Mouse (Mus musculus): ENCODE measurements around the gene Zfp867. TPM values are rescaled to one million over a fixed set of nuclear protein-coding genes. Genes with fewer than 3 reads are reported as not detected.

Gene Zfp867
- total RNA-seq, 1 experiment, result 5.9 TPM

DNA sequence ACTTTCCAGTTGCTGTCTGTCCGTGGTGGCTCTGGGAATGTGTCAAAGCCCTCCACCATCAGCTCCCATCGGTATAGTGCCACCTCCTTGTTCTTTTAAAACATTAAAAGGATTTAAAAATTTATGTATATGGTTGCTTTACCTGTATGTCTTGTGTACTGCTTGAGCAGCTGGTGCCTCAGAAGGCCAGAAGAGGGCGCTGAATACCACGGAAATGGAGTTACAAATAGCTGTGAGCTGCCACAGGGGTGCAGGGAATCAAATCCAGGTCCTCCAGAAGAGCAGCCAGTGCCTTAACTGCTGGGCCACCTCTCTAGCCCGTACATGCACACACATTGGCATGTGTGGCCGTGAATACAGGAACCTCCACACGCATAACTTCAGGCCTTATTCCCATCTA lies 25.5 kb upstream of the Zfp867 start:
- TF ChIP-seq CHD2 (IDR thresholded peaks at IDR 0.05; ENCODE audit: low read depth, low read length) (no peak), MAFK (IDR thresholded peaks at IDR 0.05; ENCODE audit: insufficient read depth, low read depth, low read length) (no peak), HCFC1 (IDR thresholded peaks at IDR 0.05; ENCODE audit: borderline replicate concordance, insufficient read depth, low read length) (no peak), ZNF384 (IDR thresholded peaks at IDR 0.05; ENCODE audit: low read depth, low read length) (no peak), ZC3H11A (IDR thresholded peaks at IDR 0.05; ENCODE audit: borderline replicate concordance, low read depth, low read length) (no peak)
- no peaks in the 10 kb centered on the region for H3K9me3 ChIP-seq (ENCODE audit: control insufficient read depth, insufficient read depth, low read depth, low read length)
- DNase-seq (ENCODE audit: low read depth, low spot score), result no peak
- H3K9ac ChIP-seq (ENCODE audit: insufficient read depth, low read depth, low read length, poor library complexity, severe bottlenecking), result no peak overlapping the region
- H3K27ac ChIP-seq (ENCODE audit: insufficient read depth, low read depth, low read length, poor library complexity, severe bottlenecking), result no peak overlapping the region
- in situ Hi-C loops (cut with MboI; ENCODE audit: low sequenced_read_pairs in 2 of 2, unreplicated experiment in 2 of 2), result no loop called here
- H3K4me3 ChIP-seq (ENCODE audit: insufficient read depth in 1 of 2, low read depth in 1 of 2, low read length in 2 of 2, poor library complexity in 1 of 2, severe bottlenecking in 1 of 2), result no peak overlapping the region
- peaks cover 73% of the 10 kb centered on the region for H3K36me3 ChIP-seq (ENCODE audit: control insufficient read depth, insufficient read depth, low read length, poor library complexity, severe bottlenecking)
- no peaks in the 10 kb centered on the region for H3K4me1 ChIP-seq (ENCODE audit: control insufficient read depth in 2 of 2, insufficient read depth in 2 of 2, low read length in 2 of 2, poor library complexity in 1 of 2)

DNA sequence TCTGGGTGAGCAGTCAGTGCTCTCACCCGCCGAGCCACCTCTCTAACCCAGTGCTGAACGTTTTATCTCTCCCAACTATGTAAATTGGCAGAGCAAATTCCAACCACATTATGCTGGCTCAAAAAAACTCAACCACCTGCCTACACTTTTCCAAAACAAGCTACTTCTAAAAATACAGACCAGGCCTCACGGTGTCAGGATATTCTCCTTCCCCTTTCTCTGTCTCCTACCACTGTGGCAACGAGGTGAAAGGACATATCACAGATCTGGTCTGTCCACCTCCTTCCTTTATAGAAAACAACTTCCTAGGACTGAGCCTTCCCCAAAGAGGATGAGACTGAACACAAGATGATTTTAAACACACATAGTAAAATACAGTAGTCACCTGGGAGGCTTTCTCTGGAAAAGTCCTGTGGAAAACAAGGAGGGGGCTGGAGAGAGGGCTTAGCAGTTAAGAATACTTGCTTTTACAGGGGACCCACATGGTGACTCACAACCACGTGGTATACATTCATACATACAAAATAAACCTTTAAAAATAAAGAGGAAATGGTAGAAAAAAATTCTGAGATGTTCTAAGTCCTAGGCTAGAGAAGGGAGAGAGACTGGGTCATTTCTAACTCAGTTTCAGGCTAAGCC lies 24.5 kb upstream of the Zfp867 start:
- no peaks in the 10 kb centered on the region for H3K9me3 ChIP-seq (ENCODE audit: control insufficient read depth, insufficient read depth, low read depth, low read length)
- DNase-seq (ENCODE audit: low read depth, low spot score), result no peak
- H3K36me3 ChIP-seq (ENCODE audit: control insufficient read depth, insufficient read depth, low read length, poor library complexity, severe bottlenecking), result peaks cover 73% of the 10 kb centered on the region
- no peaks in the 10 kb centered on the region for H3K4me1 ChIP-seq (ENCODE audit: control insufficient read depth in 2 of 2, insufficient read depth in 2 of 2, low read length in 2 of 2, poor library complexity in 1 of 2)
- no peak overlapping the region for H3K27ac ChIP-seq (ENCODE audit: insufficient read depth, low read depth, low read length, poor library complexity, severe bottlenecking)
- no peak overlapping the region for H3K9ac ChIP-seq (ENCODE audit: insufficient read depth, low read depth, low read length, poor library complexity, severe bottlenecking)
- no peak for TF ChIP-seq CHD2 (IDR thresholded peaks at IDR 0.05; ENCODE audit: low read depth, low read length)
- no peak for TF ChIP-seq ZNF384 (IDR thresholded peaks at IDR 0.05; ENCODE audit: low read depth, low read length)
- no peak for TF ChIP-seq MAFK (IDR thresholded peaks at IDR 0.05; ENCODE audit: insufficient read depth, low read depth, low read length)
- no peak for TF ChIP-seq ZC3H11A (IDR thresholded peaks at IDR 0.05; ENCODE audit: borderline replicate concordance, low read depth, low read length)
- TF ChIP-seq HCFC1 (IDR thresholded peaks at IDR 0.05; ENCODE audit: borderline replicate concordance, insufficient read depth, low read length), result no peak
- H3K4me3 ChIP-seq (ENCODE audit: insufficient read depth in 1 of 2, low read depth in 1 of 2, low read length in 2 of 2, poor library complexity in 1 of 2, severe bottlenecking in 1 of 2), result no peak overlapping the region
- in situ Hi-C loops (cut with MboI; ENCODE audit: low sequenced_read_pairs in 2 of 2, unreplicated experiment in 2 of 2), result no loop called here

DNA sequence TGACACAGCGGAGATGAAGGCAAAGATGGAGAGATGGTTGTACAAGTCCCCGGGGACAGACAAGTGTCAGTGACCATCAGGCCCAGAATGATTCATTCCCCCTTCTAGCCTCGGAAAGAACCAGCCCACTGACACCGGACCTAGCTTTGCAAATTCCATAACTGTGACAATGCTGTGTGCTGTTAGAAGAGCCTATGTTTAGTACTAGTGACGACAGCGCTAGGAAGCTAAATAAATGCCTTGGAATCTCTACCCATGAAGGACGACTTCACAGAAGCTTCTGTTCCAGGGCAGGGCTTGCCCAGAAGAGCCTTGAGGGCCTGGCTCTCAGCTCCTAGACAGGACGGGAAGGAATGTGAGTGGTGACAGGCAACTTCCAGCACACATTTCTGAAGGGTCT lies 13.9 kb upstream of the Zfp867 start:
- no peak overlapping the region for H3K9ac ChIP-seq (ENCODE audit: insufficient read depth, low read depth, low read length, poor library complexity, severe bottlenecking)
- DNase-seq (ENCODE audit: low read depth, low spot score), result no peak
- no peak overlapping the region for H3K27ac ChIP-seq (ENCODE audit: insufficient read depth, low read depth, low read length, poor library complexity, severe bottlenecking)
- no peaks in the 10 kb centered on the region for H3K9me3 ChIP-seq (ENCODE audit: control insufficient read depth, insufficient read depth, low read depth, low read length)
- in situ Hi-C loops (cut with MboI; ENCODE audit: low sequenced_read_pairs in 2 of 2, unreplicated experiment in 2 of 2), result no loop called here
- no peak overlapping the region for H3K4me3 ChIP-seq (ENCODE audit: insufficient read depth in 1 of 2, low read depth in 1 of 2, low read length in 2 of 2, poor library complexity in 1 of 2, severe bottlenecking in 1 of 2)
- H3K4me1 ChIP-seq (ENCODE audit: control insufficient read depth in 2 of 2, insufficient read depth in 2 of 2, low read length in 2 of 2, poor library complexity in 1 of 2), result no peaks in the 10 kb centered on the region
- TF ChIP-seq CHD2 (IDR thresholded peaks at IDR 0.05; ENCODE audit: low read depth, low read length) (no peak), ZC3H11A (IDR thresholded peaks at IDR 0.05; ENCODE audit: borderline replicate concordance, low read depth, low read length) (no peak), ZNF384 (IDR thresholded peaks at IDR 0.05; ENCODE audit: low read depth, low read length) (no peak), MAFK (IDR thresholded peaks at IDR 0.05; ENCODE audit: insufficient read depth, low read depth, low read length) (no peak), HCFC1 (IDR thresholded peaks at IDR 0.05; ENCODE audit: borderline replicate concordance, insufficient read depth, low read length) (no peak)
- peaks cover 29% of the 10 kb centered on the region for H3K36me3 ChIP-seq (ENCODE audit: control insufficient read depth, insufficient read depth, low read length, poor library complexity, severe bottlenecking)

DNA sequence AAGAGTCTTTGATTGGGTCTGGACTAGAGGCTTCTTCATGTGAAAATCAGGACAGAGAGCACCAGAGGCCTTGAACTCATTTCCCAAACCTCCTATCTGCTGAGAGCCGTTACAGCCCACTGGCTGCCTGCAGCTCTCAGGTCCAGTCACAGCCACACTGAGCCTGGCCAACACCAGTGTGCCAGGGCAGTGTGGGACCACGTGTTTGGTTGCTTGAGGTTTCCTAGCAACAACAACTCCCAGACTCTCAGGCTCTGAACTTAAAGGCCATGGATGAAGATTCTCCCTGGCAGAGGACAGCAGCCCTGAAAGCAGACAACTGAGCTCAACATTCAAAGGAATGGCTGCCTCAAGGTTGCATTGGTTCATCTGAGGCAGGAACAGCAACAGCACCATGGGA lies 13.4 kb upstream of the Zfp867 start:
- TF ChIP-seq ZC3H11A (IDR thresholded peaks at IDR 0.05; ENCODE audit: borderline replicate concordance, low read depth, low read length), result no peak
- TF ChIP-seq ZNF384 (IDR thresholded peaks at IDR 0.05; ENCODE audit: low read depth, low read length), result no peak
- TF ChIP-seq HCFC1 (IDR thresholded peaks at IDR 0.05; ENCODE audit: borderline replicate concordance, insufficient read depth, low read length), result no peak
- TF ChIP-seq MAFK (IDR thresholded peaks at IDR 0.05; ENCODE audit: insufficient read depth, low read depth, low read length), result no peak
- TF ChIP-seq CHD2 (IDR thresholded peaks at IDR 0.05; ENCODE audit: low read depth, low read length), result no peak
- DNase-seq (ENCODE audit: low read depth, low spot score), result no peak
- in situ Hi-C loops (cut with MboI; ENCODE audit: low sequenced_read_pairs in 2 of 2, unreplicated experiment in 2 of 2), result no loop called here
- Histone ChIP-seq H3K9me3 (ENCODE audit: control insufficient read depth, insufficient read depth, low read depth, low read length) (no peaks in the 10 kb centered on the region), H3K4me1 (ENCODE audit: control insufficient read depth in 2 of 2, insufficient read depth in 2 of 2, low read length in 2 of 2, poor library complexity in 1 of 2) (no peaks in the 10 kb centered on the region), H3K9ac (ENCODE audit: insufficient read depth, low read depth, low read length, poor library complexity, severe bottlenecking) (no peak overlapping the region), H3K36me3 (ENCODE audit: control insufficient read depth, insufficient read depth, low read length, poor library complexity, severe bottlenecking) (peaks cover 25% of the 10 kb centered on the region), H3K4me3 (ENCODE audit: insufficient read depth in 1 of 2, low read depth in 1 of 2, low read length in 2 of 2, poor library complexity in 1 of 2, severe bottlenecking in 1 of 2) (no peak overlapping the region), H3K27ac (ENCODE audit: insufficient read depth, low read depth, low read length, poor library complexity, severe bottlenecking) (no peak overlapping the region)
